Mouse (Mus musculus): ENCODE results near the gene Lce3a.

Lce3a gene

GRCm38 (mm10) chr3:92926130-92926529, at the start of gene Lce3a:
Gene Lce3a, minus strand, starts transcription at chr3:92926230.
- no peak for DNase-seq (ENCODE audit: low spot score in 2 of 2)

GRCm38 (mm10) chr3:92966761-92967160, 40.7 kb upstream of the Lce3a start, which contains the start of gene Lce3e:
Gene Lce3e, plus strand, starts transcription at chr3:92967061.
- no peak for DNase-seq (ENCODE audit: low spot score in 2 of 2)

GRCm38 (mm10) chr3:92957090-92957489, 31.1 kb upstream of the Lce3a start, which contains the start of gene Lce3d:
Gene Lce3d, plus strand, starts transcription at chr3:92957390.
- DNase-seq (ENCODE audit: low spot score in 2 of 2) = no peak

GRCm38 (mm10) chr3:92944186-92944585, 18.2 kb upstream of the Lce3a start, which contains the start of gene Lce3c:
Gene Lce3c, plus strand, starts transcription at chr3:92944486.
- DNase-seq (ENCODE audit: low spot score in 2 of 2) = no peak

- no peak for DNase-seq (ENCODE audit: low spot score in 2 of 2)
These were observed 6.6 kb upstream of the Lce3a start, which contains the start of gene Lce3b for GRCm38 (mm10) chr3:92932679-92933078. Gene Lce3b, plus strand, starts transcription at chr3:92932979.

GRCm38 (mm10) chr3:92920364-92920763, 5.7 kb downstream of the Lce3a start:
- DNase-seq (ENCODE audit: low spot score in 2 of 2) = no peak

- DNase-seq (ENCODE audit: low spot score in 2 of 2) = no peak
These were observed 18.5 kb downstream of the Lce3a start for GRCm38 (mm10) chr3:92907571-92907970.

GRCm38 (mm10) chr3:92905182-92905581, 20.8 kb downstream of the Lce3a start:
- no peak for DNase-seq (ENCODE audit: low spot score in 2 of 2)

- no peak for DNase-seq (ENCODE audit: low spot score in 2 of 2)
These were observed 22.4 kb downstream of the Lce3a start for GRCm38 (mm10) chr3:92903640-92904039.

GRCm38 (mm10) chr3:92902992-92903391, 23.0 kb downstream of the Lce3a start:
- no peak for DNase-seq (ENCODE audit: low spot score in 2 of 2)

GRCm38 (mm10) chr3:92894489-92894888, 31.5 kb downstream of the Lce3a start:
- no peak for DNase-seq (ENCODE audit: low spot score in 2 of 2)

GRCm38 (mm10) chr3:92894063-92894462, 32.0 kb downstream of the Lce3a start:
- no peak for DNase-seq (ENCODE audit: low spot score in 2 of 2)
